Mouse (Mus musculus) cerebellum, postnatal 36 days (tissue): ENCODE measurements around the gene Bpifc.

Source experiments
- DNase-seq, 2 experiments: peaks; one replicate each; pipeline ENCODE4 v3.0.0; 2021 to 2022; ENCODE audit warnings: mixed read lengths in 2 of 2

Bpifc gene

DNA sequence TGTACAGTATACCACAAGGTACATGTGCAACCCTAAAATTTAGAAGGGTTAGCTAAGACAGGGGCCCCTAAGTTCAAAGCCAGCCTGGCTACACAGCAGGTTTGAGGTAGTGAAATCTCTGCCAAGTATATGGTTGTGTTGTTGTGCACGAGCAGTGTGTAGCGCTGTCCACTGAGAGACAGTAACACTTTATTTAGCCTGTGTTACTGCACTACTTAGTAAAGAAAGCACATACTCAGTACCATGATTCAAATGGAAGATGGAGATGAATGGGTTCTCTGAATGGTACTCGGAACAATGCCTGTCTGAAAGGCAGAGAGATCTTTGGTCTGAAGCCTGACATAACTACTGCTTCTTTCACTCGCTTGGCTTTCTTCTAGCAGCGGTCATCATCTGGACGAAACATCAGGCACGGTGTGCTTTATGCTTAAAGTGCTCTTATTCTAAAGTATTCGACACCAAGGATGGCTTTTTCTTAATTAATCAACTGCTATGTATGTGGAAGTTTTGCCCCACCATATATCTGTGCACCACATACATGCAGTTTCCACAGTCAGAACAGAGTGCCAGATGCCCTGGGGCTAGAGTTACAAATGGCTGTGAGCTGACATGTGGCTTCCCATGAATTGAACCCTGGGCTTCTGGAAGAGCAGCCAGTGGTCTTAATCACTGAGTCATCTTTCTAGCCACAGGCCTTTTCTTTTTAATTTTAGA is 63.1 kb downstream of the Bpifc start:
- no peak for DNase-seq

DNA sequence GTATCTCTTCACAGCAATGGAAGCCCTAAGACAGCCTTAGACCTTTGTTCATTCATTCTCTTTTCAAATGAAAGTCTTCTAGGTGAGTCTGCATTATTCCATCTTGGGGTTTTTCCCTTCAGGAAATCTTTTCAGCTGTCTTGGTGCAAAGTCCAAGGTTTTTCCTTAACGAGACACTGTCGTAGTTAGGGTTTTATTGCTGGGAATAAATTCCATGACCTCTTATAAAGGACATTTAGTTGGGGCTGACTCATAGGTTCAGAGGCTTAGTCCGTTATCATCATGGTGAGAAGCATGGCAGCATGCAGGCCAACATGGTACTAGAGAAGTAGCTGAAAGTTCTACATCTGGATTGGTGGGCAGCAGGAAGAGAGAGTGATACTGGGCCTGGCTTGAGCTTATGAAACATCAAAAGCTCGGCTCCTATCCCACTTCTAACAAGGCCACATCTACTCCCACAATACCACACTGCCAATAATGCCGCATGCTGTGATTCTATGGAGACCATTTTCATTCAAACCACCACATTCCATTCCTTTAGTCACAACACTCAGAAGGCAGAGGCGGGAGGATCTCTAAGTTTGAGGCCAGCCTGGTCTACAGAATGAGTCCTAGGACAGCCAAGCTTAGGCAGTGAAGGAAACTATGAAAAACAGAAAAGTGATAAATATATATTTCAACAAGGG is 75.3 kb downstream of the Bpifc start:
- no peak for DNase-seq

DNA sequence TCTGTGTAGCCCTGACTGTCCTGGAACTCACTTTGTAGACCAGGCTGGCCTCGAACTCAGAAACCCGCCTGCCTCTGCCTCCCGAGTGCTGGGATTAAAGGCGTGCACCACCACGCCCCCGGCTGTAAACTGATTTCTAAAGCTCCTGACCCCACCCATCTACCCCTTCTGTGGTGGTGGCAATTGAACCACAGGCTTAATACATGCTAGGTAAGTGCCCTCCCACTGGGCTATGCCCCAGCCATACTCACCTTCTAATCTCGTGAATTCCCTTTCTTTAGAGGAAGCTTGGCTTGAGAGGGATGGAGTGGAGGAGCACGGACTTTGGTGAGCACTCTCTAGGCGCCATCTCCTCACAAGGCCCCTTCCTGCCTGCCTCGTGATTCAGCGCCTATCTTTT is 81.7 kb downstream of the Bpifc start:
- DNase-seq, result no peak

DNA sequence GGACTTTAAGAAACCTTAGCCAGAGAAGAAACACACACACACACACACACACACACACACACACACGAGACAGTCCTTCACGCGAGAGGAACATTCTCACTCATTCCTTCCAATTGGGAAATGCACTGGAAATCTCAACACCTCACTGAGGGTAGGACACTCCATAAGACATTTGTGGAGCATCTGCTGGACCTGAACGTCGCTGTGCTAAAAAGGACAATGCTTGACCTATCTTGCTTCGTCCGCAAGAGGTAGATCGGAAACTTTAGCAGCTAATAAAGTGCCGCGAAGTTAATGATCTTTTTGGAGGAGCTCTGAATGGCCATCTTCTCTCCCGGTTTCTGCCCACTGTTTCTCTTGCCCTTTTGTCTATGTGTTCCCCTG is 82.5 kb downstream of the Bpifc start:
- DNase-seq, result peak in 1 of 2 experiments; percentile 13

DNA sequence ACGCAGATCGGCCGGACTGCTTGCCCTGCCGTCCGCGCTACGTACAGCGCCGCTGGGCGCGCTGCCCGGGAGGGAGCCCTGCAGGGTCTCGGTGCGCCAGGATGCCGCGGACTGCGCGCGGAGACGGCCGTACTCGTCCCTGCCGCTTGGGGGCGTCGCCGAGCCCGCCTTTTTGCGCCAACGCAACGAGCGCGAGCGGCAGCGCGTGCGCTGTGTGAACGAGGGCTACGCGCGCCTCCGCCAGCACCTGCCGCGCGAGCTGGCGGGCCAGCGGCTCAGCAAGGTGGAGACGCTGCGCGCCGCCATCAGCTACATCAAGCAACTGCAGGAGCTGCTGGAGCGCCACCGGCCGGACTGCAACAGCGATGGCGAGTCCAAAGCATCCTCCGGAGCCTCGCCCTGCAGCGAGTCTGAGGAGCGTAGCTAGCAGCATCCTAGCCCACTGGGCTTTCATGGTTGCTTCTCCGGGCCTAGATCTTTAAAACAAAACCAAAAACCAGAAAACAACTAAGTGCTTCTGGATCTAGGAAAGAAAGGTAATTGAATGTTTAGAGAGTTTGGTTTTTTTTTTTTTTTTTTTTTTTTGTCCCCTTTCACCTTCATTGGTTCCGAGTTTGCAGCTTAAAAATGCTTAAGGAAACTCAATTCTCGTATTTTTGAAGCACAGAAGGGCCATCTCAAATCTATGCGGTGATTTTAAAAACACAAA is 83.0 kb downstream of the Bpifc start:
- peak; percentile 83 to 87 for DNase-seq

DNA sequence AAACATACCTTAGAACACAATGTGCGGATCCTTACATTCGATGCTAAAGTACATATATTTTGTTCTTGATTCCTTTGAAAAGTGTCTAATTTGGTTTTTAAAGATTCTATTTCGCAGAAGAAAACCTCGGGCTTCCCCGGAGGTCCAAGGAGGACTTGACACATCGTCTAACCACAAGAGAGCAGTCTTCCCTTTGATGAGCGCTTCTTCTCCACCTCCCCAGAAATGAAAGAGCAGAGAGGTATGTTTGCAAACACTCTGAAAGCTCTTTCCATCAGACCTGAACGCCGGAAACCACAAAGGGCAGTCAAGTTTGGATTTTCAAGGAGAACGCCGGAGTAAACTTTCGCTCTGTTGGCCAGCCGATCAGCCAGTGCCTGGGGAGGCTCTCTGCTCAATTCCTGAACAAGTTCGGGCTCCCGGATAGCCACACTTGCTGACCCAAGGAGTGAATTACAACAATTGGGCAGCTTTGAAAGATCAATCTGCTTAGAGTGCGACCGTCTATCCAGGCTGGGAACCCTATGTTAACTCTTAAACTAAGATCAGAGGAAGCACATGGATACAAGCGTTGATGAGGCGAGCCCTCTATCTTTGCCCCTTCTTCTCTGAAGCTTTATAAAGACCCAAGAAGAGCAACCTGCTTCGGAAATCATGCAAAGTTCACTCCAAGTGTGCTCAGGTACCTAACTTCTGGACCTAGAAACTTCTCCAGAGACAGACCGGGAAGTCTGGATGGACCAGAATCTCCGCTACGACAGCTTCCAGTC is 83.8 kb downstream of the Bpifc start, which contains the start of gene Ascl4:
Ascl4 (plus strand) TSS at position 6 of the 770 bp plus-strand sequence.
- DNase-seq, result peak in 1 of 2 experiments; percentile 26

DNA sequence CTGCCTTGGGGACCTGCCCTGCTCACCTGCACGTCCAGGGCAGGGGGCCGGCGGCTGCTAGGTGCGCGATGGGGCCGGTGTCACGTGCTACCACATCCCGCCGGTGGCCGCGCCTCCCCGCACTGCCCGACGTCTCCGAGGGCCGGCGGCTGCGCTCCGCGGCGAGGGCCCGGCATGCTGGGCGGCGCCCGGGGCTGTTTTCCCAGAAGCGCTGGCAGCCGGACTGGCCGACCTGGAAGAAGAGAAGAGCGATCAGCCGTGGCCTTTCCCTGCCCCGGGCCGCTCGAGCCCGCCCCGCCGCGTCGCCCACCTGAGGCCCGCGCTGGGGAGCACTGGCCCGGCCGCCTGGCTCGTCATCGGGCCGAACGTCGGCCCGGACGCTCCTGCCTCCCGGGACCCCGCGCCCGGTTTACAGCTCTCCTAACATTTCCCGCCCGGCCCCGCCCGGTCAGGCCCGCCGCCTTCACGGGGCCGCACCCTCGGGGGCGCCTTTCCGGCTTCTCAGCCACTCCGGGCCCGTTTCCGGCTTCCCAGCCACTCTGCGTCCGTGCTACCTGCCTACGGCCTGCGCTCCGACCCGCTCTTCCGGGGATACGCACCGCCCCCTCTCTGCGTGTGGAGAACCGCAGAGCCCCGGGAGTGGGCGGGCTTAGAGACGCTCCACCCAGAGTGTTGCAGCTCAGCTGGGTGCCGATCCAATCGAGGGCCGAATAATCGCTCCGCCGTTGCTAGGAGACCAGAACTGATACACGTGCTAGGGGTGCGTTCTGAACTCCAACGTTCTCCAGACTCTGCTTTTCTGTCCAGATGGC is 95.0 kb downstream of the Bpifc start, which contains the start of gene Prdm4:
Prdm4 (minus strand) TSS at position 645 of the 812 bp plus-strand sequence.
- peak; percentile 94 to 96 for DNase-seq
